Mouse (Mus musculus): Measurements from ENCODE around the gene Gk5. TPM values are rescaled to one million over a fixed set of nuclear protein-coding genes. Genes with fewer than 3 reads are reported as not detected.

The Gk5 gene
- total and polyA plus RNA-seq, 3 experiments = 2.0 to 2.4 (median 2.2) TPM

Other genes starting within 250 kb of the Gk5 start
- gene Xrn1, start 164.6 kb upstream of the Gk5 start, total RNA-seq (2012; rRNA removed) = 7.1 and 8.1 TPM in 2 replicates
- 9.3 and 9.8 TPM in 2 replicates for gene Xrn1, start 164.6 kb upstream of the Gk5 start, total RNA-seq (2014; rRNA removed)
- 11.9 and 13.6 TPM in 2 replicates for gene Xrn1, start 164.6 kb upstream of the Gk5 start, polyA plus RNA-seq (2012; ENCODE audit: insufficient read length, low read depth)
- 4.7 and 4.9 TPM in 2 replicates for gene Tfdp2, start 76.9 kb downstream of the Gk5 start, total RNA-seq (2012; rRNA removed)
- gene Tfdp2, start 76.9 kb downstream of the Gk5 start, total RNA-seq (2014; rRNA removed) = 4.7 and 5.9 TPM in 2 replicates
- 2.6 and 3.4 TPM in 2 replicates for gene Tfdp2, start 76.9 kb downstream of the Gk5 start, polyA plus RNA-seq (2012; ENCODE audit: insufficient read length, low read depth)
- gene Atp1b3, start 245.1 kb downstream of the Gk5 start, total RNA-seq (2012; rRNA removed) = 66.4 and 77.6 TPM in 2 replicates
- gene Atp1b3, start 245.1 kb downstream of the Gk5 start, total RNA-seq (2014; rRNA removed) = 89.8 and 102 TPM in 2 replicates
- gene Atp1b3, start 245.1 kb downstream of the Gk5 start, polyA plus RNA-seq (2012; ENCODE audit: insufficient read length, low read depth) = 106 and 129 TPM in 2 replicates

Measured in CH12.LX (cell line).